Mouse (Mus musculus): Measurements from ENCODE around the gene Snx29. TPM values are rescaled to one million over a fixed set of nuclear protein-coding genes. Genes with fewer than 3 reads are reported as not detected.
"Not testable (repeated sequence)": the region's sequence is repeated elsewhere in the genome, so short reads cannot be mapped to it uniquely, and the experiment has no call there.

Gene Snx29
- polyA plus RNA-seq, 1 experiment from 2014 or later = 10.0 TPM

- Histone ChIP-seq H3K9me3 (ENCODE audit: control insufficient read depth, low read length) (no peaks in the 10 kb centered on the region), H3K9ac (ENCODE audit: low read length) (no peak overlapping the region), H3K27ac (ENCODE audit: low read depth, low read length) (no peak overlapping the region), H3K4me1 (ENCODE audit: control insufficient read depth, insufficient read depth, low read length) (no peaks in the 10 kb centered on the region), H3K36me3 (ENCODE audit: control insufficient read depth, insufficient read depth, low read length) (no peaks in the 10 kb centered on the region), H3K4me3 (ENCODE audit: low read depth, low read length) (no peak overlapping the region), H3K4me2 (no peak overlapping the region), H3K27me3 (ENCODE audit: control insufficient read depth, insufficient read depth, low read length) (no peaks in the 10 kb centered on the region)
- 72% methylated on average over 3 of the region's 3 CpGs for WGBS
- DNase-seq (ENCODE audit: low spot score, missing footprints) (no peak), ATAC-seq (ENCODE audit: low FRiP score) (no peak)
These were observed 188.1 kb downstream of the Snx29 start for GRCm38 (mm10) chr16:11510854-11511253.

- not testable (repeated sequence) for DNase-seq (ENCODE audit: low spot score, missing footprints); H3K27me3 ChIP-seq (ENCODE audit: control insufficient read depth, insufficient read depth, low read length); H3K4me2 ChIP-seq; H3K4me3 ChIP-seq (ENCODE audit: low read depth, low read length); H3K27ac ChIP-seq (ENCODE audit: low read depth, low read length); ATAC-seq (ENCODE audit: low FRiP score); H3K4me1 ChIP-seq (ENCODE audit: control insufficient read depth, insufficient read depth, low read length); H3K9me3 ChIP-seq (ENCODE audit: control insufficient read depth, low read length); H3K36me3 ChIP-seq (ENCODE audit: control insufficient read depth, insufficient read depth, low read length); H3K9ac ChIP-seq (ENCODE audit: low read length)
- WGBS = 88% methylated on average over 7 of the region's 7 CpGs
These were observed 189.0 kb downstream of the Snx29 start for GRCm38 (mm10) chr16:11511696-11512095.

- Histone ChIP-seq H3K9me3 (ENCODE audit: control insufficient read depth, low read length) (no peaks in the 10 kb centered on the region), H3K36me3 (ENCODE audit: control insufficient read depth, insufficient read depth, low read length) (no peaks in the 10 kb centered on the region), H3K4me2 (no peak overlapping the region), H3K9ac (ENCODE audit: low read length) (no peak overlapping the region), H3K27me3 (ENCODE audit: control insufficient read depth, insufficient read depth, low read length) (no peaks in the 10 kb centered on the region), H3K4me3 (ENCODE audit: low read depth, low read length) (no peak overlapping the region), H3K4me1 (ENCODE audit: control insufficient read depth, insufficient read depth, low read length) (no peaks in the 10 kb centered on the region), H3K27ac (ENCODE audit: low read depth, low read length) (no peak overlapping the region)
- DNase-seq (ENCODE audit: low spot score, missing footprints) (no peak), ATAC-seq (ENCODE audit: low FRiP score) (no peak)
- 92% methylated on average over 2 of the region's 2 CpGs for WGBS
These were observed 194.0 kb downstream of the Snx29 start for GRCm38 (mm10) chr16:11516681-11517080.

GRCm38 (mm10) chr16:11517385-11517784, 194.7 kb downstream of the Snx29 start:
- H3K27ac ChIP-seq (ENCODE audit: low read depth, low read length) = no peak overlapping the region
- no peaks in the 10 kb centered on the region for H3K27me3 ChIP-seq (ENCODE audit: control insufficient read depth, insufficient read depth, low read length)
- 96% methylated on average over 6 of the region's 6 CpGs for WGBS
- H3K4me3 ChIP-seq (ENCODE audit: low read depth, low read length) = no peak overlapping the region
- no peak overlapping the region for H3K4me2 ChIP-seq
- no peaks in the 10 kb centered on the region for H3K9me3 ChIP-seq (ENCODE audit: control insufficient read depth, low read length)
- no peaks in the 10 kb centered on the region for H3K36me3 ChIP-seq (ENCODE audit: control insufficient read depth, insufficient read depth, low read length)
- DNase-seq (ENCODE audit: low spot score, missing footprints) (no peak), ATAC-seq (ENCODE audit: low FRiP score) (no peak)
- no peaks in the 10 kb centered on the region for H3K4me1 ChIP-seq (ENCODE audit: control insufficient read depth, insufficient read depth, low read length)
- no peak overlapping the region for H3K9ac ChIP-seq (ENCODE audit: low read length)

GRCm38 (mm10) chr16:11518803-11519498, 196.2 kb downstream of the Snx29 start:
- 84% methylated on average over 12 of the region's 12 CpGs for WGBS
- no peak for ATAC-seq (ENCODE audit: low FRiP score)
- no peaks in the 10 kb centered on the region for H3K27me3 ChIP-seq (ENCODE audit: control insufficient read depth, insufficient read depth, low read length)
- no peak overlapping the region for H3K27ac ChIP-seq (ENCODE audit: low read depth, low read length)
- H3K36me3 ChIP-seq (ENCODE audit: control insufficient read depth, insufficient read depth, low read length) = no peaks in the 10 kb centered on the region
- no peaks in the 10 kb centered on the region for H3K9me3 ChIP-seq (ENCODE audit: control insufficient read depth, low read length)
- no peaks in the 10 kb centered on the region for H3K4me1 ChIP-seq (ENCODE audit: control insufficient read depth, insufficient read depth, low read length)
- H3K9ac ChIP-seq (ENCODE audit: low read length) = no peak overlapping the region
- no peak overlapping the region for H3K4me3 ChIP-seq (ENCODE audit: low read depth, low read length)
- peak; percentile 10 for DNase-seq (ENCODE audit: low spot score, missing footprints)
- no peak overlapping the region for H3K4me2 ChIP-seq

GRCm38 (mm10) chr16:11526104-11526786, 203.5 kb downstream of the Snx29 start:
- no peaks in the 10 kb centered on the region for H3K4me1 ChIP-seq (ENCODE audit: control insufficient read depth, insufficient read depth, low read length)
- H3K27me3 ChIP-seq (ENCODE audit: control insufficient read depth, insufficient read depth, low read length) = no peaks in the 10 kb centered on the region
- DNase-seq (ENCODE audit: low spot score, missing footprints) (peak; percentile 68), ATAC-seq (ENCODE audit: low FRiP score) (no peak)
- no peak overlapping the region for H3K9ac ChIP-seq (ENCODE audit: low read length)
- H3K4me2 ChIP-seq = no peak overlapping the region
- WGBS = 77% methylated on average over 10 of the region's 10 CpGs
- no peaks in the 10 kb centered on the region for H3K9me3 ChIP-seq (ENCODE audit: control insufficient read depth, low read length)
- no peak overlapping the region for H3K4me3 ChIP-seq (ENCODE audit: low read depth, low read length)
- no peak overlapping the region for H3K27ac ChIP-seq (ENCODE audit: low read depth, low read length)
- no peaks in the 10 kb centered on the region for H3K36me3 ChIP-seq (ENCODE audit: control insufficient read depth, insufficient read depth, low read length)

- H3K9me3 ChIP-seq (ENCODE audit: control insufficient read depth, low read length) = no peaks in the 10 kb centered on the region
- ATAC-seq (ENCODE audit: low FRiP score) (no peak), DNase-seq (ENCODE audit: low spot score, missing footprints) (peak; percentile 64)
- no peak overlapping the region for H3K9ac ChIP-seq (ENCODE audit: low read length)
- no peak overlapping the region for H3K4me2 ChIP-seq
- H3K27ac ChIP-seq (ENCODE audit: low read depth, low read length) = no peak overlapping the region
- no peak overlapping the region for H3K4me3 ChIP-seq (ENCODE audit: low read depth, low read length)
- no peaks in the 10 kb centered on the region for H3K36me3 ChIP-seq (ENCODE audit: control insufficient read depth, insufficient read depth, low read length)
- H3K27me3 ChIP-seq (ENCODE audit: control insufficient read depth, insufficient read depth, low read length) = no peaks in the 10 kb centered on the region
- 85% methylated on average over 10 of the region's 10 CpGs for WGBS
- no peaks in the 10 kb centered on the region for H3K4me1 ChIP-seq (ENCODE audit: control insufficient read depth, insufficient read depth, low read length)
These were observed 204.3 kb downstream of the Snx29 start for GRCm38 (mm10) chr16:11526996-11527395.

GRCm38 (mm10) chr16:11530466-11531194, 207.9 kb downstream of the Snx29 start:
- H3K27me3 ChIP-seq (ENCODE audit: control insufficient read depth, insufficient read depth, low read length) = no peaks in the 10 kb centered on the region
- DNase-seq (ENCODE audit: low spot score, missing footprints) (peak; percentile 49), ATAC-seq (ENCODE audit: low FRiP score) (no peak)
- no peaks in the 10 kb centered on the region for H3K9me3 ChIP-seq (ENCODE audit: control insufficient read depth, low read length)
- no peak overlapping the region for H3K27ac ChIP-seq (ENCODE audit: low read depth, low read length)
- WGBS = 53% methylated on average over 13 of the region's 13 CpGs
- H3K9ac ChIP-seq (ENCODE audit: low read length) = no peak overlapping the region
- H3K36me3 ChIP-seq (ENCODE audit: control insufficient read depth, insufficient read depth, low read length) = no peaks in the 10 kb centered on the region
- no peak overlapping the region for H3K4me2 ChIP-seq
- no peak overlapping the region for H3K4me3 ChIP-seq (ENCODE audit: low read depth, low read length)
- H3K4me1 ChIP-seq (ENCODE audit: control insufficient read depth, insufficient read depth, low read length) = no peaks in the 10 kb centered on the region

GRCm38 (mm10) chr16:11531441-11531840, 208.7 kb downstream of the Snx29 start:
- Histone ChIP-seq H3K9ac (ENCODE audit: low read length) (no peak overlapping the region), H3K4me1 (ENCODE audit: control insufficient read depth, insufficient read depth, low read length) (no peaks in the 10 kb centered on the region), H3K36me3 (ENCODE audit: control insufficient read depth, insufficient read depth, low read length) (no peaks in the 10 kb centered on the region), H3K4me3 (ENCODE audit: low read depth, low read length) (no peak overlapping the region), H3K27ac (ENCODE audit: low read depth, low read length) (no peak overlapping the region), H3K27me3 (ENCODE audit: control insufficient read depth, insufficient read depth, low read length) (no peaks in the 10 kb centered on the region), H3K9me3 (ENCODE audit: control insufficient read depth, low read length) (no peaks in the 10 kb centered on the region), H3K4me2 (no peak overlapping the region)
- WGBS = 90% methylated on average over 7 of the region's 7 CpGs
- ATAC-seq (ENCODE audit: low FRiP score) = no peak
- DNase-seq (ENCODE audit: low spot score, missing footprints) = peak; percentile 28
